Mouse (Mus musculus): Measurements from ENCODE around the gene Efemp1. TPM values are rescaled to one million over a fixed set of nuclear protein-coding genes. Genes with fewer than 3 reads are reported as not detected.

The Efemp1 gene
- total RNA-seq, 1 experiment from 2014 or later, result not detected

DNA sequence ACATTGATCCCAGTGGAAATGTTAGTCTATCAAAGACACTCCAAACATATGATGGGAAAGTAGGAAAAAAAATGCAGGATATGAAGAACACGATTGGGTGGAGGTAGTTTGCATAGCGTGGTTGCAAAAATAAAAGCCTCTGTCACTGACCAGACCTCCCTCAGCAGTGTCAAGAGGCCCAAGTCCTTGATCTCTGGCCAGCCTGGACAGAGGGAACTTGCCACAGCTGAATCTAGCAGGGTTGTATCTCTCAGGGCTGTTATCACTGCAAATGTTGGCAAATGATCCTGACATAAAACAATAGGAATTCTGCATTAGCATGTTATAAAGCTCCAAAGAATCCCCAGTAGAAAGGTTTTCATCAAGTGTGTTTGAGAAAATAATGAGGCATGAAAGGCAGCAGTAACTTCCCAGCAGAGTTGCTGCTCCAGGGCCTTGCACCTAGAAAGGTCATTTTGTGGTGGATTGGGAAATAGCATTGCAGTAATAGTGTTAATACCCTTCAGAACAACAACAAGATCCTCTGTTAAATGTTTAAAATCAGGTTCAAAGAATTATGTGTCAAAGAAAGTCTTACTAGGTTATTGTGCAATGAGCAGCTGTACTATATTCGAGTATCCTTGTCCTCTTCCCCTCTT, 56.0 kb downstream of the Efemp1 start:
- ATAC-seq (ENCODE audit: extremely low read depth, insufficient number of reproducible peaks, low FRiP score, poor library complexity, severe bottlenecking), result no peak

DNA sequence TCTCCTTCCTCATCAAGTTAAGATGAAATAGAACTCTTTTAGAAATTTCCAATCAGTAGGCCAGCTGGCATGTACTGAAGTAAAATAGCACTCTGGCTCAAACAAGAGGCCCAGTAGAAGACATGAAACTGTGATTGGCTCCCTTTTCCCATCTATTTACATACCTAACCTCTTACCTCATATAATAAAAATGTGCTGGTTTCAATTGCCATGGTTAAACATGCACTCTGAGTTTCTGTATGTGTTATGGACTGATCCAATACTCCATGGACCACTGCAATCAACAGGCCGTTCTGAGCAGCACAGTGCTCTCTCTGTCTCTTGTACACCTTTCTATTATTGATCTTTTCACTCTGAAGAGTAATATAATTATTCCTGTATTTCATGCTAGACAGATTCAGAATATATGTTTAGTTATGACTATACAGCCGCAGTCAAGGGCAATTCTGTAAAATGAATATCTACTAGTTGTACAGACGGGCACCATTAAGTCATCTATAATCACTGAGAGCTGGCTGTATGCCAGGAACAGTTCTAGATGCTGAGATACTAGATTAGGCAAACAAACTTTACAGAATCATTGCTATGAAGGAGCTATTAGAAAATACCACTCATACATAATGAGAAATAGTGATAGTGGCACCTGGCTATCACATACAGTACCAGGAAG, 59.6 kb downstream of the Efemp1 start:
- no peak for ATAC-seq (ENCODE audit: extremely low read depth, insufficient number of reproducible peaks, low FRiP score, poor library complexity, severe bottlenecking)

GRCm38 (mm10) chr11:28934449-28934848, 81.4 kb downstream of the Efemp1 start:
- ATAC-seq (ENCODE audit: extremely low read depth, insufficient number of reproducible peaks, low FRiP score, poor library complexity, severe bottlenecking), result no peak

GRCm38 (mm10) chr11:28939651-28940050, 86.6 kb downstream of the Efemp1 start:
- ATAC-seq (ENCODE audit: extremely low read depth, insufficient number of reproducible peaks, low FRiP score, poor library complexity, severe bottlenecking), result no peak

DNA sequence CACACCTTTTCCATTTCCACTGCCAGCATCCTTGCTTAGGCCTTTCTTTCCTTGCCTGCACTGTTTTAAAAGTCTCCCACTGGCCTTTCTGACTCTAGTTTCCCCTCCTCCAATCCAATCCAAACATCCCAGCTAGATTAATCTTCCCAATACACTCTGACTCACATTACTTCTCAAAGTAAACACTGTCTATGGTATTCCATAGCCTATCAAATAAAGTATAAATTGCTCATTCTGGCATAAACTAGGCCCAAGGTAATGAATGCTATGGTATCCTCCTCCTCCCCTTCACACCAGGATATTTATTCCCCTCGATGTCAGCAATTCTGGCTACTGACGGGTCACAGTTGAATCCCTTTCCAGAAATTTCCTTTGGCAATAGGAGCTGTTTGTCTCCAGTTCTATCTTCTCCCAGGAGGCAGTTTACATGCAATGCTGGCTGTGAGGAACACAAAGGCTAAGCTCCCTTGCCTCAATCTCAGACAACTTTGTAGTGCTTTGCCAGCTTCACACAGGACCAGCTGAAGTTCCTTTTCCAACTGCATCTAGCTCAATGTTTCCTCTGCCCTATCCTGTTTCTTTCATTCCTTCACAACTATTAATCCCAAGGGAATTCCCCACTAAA, 98.7 kb downstream of the Efemp1 start:
- no peak for ATAC-seq (ENCODE audit: extremely low read depth, insufficient number of reproducible peaks, low FRiP score, poor library complexity, severe bottlenecking)

DNA sequence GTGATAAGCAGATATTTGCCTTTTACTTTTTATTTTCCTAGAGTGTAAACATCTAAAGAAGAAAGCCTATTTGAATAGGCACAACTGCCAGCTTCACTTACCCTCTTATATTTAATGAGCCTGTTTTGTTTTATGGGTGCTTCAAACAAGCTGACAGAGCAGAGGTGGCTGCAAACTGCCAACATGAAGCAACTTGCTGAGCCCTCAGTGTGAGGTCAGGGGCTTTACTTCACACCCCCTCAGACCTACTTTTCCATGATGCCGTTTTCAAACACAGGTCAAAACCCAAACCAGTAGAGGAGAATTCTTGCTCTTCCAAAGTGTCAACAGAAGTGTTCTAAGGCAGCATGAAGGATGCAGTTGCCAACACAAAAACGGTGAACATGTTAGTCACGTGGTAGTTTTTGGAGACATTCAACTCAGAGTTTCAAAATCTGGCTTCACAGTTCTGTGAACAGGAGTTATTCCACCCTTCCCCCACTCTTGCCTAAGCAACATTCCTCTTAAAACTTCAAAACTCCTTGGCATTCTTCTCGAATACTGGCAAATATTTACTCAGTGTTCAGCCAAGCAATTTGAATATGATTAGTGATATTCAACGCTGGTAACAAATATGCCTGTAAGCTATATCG, 101.8 kb downstream of the Efemp1 start:
- no peak for ATAC-seq (ENCODE audit: extremely low read depth, insufficient number of reproducible peaks, low FRiP score, poor library complexity, severe bottlenecking)

- ATAC-seq (ENCODE audit: extremely low read depth, insufficient number of reproducible peaks, low FRiP score, poor library complexity, severe bottlenecking), result no peak
Observed at GRCm38 (mm10) chr11:28955305-28955701, 102.3 kb downstream of the Efemp1 start.

GRCm38 (mm10) chr11:28961381-28961780, 108.4 kb downstream of the Efemp1 start:
- ATAC-seq (ENCODE audit: extremely low read depth, insufficient number of reproducible peaks, low FRiP score, poor library complexity, severe bottlenecking), result no peak
